Mouse (Mus musculus) megakaryocyte, embryonic 14.5 days (primary cell): ENCODE measurements around the gene Gm20388.

Source experiments
- FLI1 ChIP-seq: IDR thresholded peaks from 2 replicates; pipeline ENCODE4 v1.6.1; 2012; ENCODE audit warnings: low read length, inconsistent platforms, mixed read lengths
- GATA1 ChIP-seq: IDR thresholded peaks from 3 replicates; pipeline ENCODE4 v1.6.1; 2012; ENCODE audit warnings: mixed read lengths, low read length, inconsistent platforms, borderline replicate concordance

DNA sequence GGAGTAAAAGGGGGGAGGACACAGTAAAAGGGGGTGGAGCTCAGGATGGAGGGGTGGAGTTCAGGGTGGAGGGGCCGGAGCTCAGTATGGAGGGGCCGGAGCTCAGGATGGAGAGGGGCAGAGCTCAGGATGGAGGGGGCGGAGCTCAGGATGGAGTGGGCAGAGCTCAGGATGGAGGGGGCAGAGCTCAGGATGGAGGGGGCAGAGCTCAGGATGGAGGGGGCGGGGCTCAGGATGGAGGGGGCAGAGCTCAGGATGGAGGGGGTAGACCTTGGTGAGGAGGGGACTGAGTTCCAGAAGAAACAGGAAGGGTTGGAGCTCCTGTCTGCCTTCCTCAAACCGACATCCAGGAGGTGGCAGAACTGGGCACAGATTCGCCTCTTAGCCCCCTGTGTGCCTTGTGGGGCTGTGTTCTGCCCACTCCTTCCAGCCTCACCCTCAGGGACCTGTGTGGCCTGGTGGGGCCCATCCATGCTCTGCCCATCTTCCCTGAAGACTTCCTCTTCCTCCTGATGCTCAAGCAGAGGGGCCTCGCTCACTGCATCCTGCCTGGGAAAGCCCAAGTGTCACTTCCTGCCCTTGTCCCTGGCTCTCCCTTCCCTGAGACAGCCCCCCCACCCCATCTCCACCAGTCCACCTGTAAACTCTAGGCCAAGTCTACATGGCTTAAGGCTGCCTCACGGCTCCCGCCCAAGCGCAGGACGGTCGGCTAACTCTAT lies 2586.5 kb downstream of the Gm20388 start:
- TF ChIP-seq GATA1, result no peak
- TF ChIP-seq FLI1, result no peak
